Mouse (Mus musculus): ENCODE results near the gene Mib2. TPM values are rescaled to one million over a fixed set of nuclear protein-coding genes. Genes with fewer than 3 reads are reported as not detected.
A peak's percentile ranks its signal among the peaks of the same experiment; 100 is the strongest.

Mib2 gene
- 13.3 and 14.5 TPM in 2 replicates for polyA plus RNA-seq (2014; fragmentation: Nextera tagmentation; extraction: Ambion mirVana)

- WGBS = under 1% methylated on average over 73 of the region's 73 CpGs
- peaks cover 6% of the 10 kb centered on the region for H3K4me1 ChIP-seq (ENCODE audit: control insufficient read depth, insufficient read depth, low read length)
- DNase-seq (ENCODE audit: low spot score) (peak; percentile 98), ATAC-seq (ENCODE audit: insufficient read depth, low FRiP score, low TSS enrichment) (peak; percentile 98)
- peak within 1 kb of the TSS; percentile 61 for H3K9ac ChIP-seq (ENCODE audit: low read length)
- H3K4me2 ChIP-seq (ENCODE audit: low read depth) = peak within 1 kb of the TSS; percentile 90
- no peaks in the 10 kb centered on the region for H3K9me3 ChIP-seq (ENCODE audit: control insufficient read depth, low read length)
- H3K27me3 ChIP-seq (ENCODE audit: control insufficient read depth, insufficient read depth, low read length) = no peaks in the 10 kb centered on the region
- H3K36me3 ChIP-seq (ENCODE audit: control insufficient read depth, insufficient read depth, low read length) = no peaks in the 10 kb centered on the region
- H3K27ac ChIP-seq (ENCODE audit: low read depth, low read length) = no peak within 1 kb of the TSS
- H3K4me3 ChIP-seq (ENCODE audit: low read depth, low read length) = peak within 1 kb of the TSS; percentile 54
Measured at GRCm38 (mm10) chr4:155668689-155669597, at the start of gene Mib2. Gene Mib2, minus strand, starts transcription at chr4:155669198.

- no peak overlapping the region for H3K27ac ChIP-seq (ENCODE audit: low read depth, low read length)
- WGBS = 72% methylated on average over 6 of the region's 6 CpGs
- H3K36me3 ChIP-seq (ENCODE audit: control insufficient read depth, insufficient read depth, low read length) = peaks cover 5% of the 10 kb centered on the region; the same call in 1 of the 2 replicates
- DNase-seq (ENCODE audit: low spot score) (no peak), ATAC-seq (ENCODE audit: insufficient read depth, low FRiP score, low TSS enrichment) (no peak)
- H3K27me3 ChIP-seq (ENCODE audit: control insufficient read depth, insufficient read depth, low read length) = no peaks in the 10 kb centered on the region
- H3K9me3 ChIP-seq (ENCODE audit: control insufficient read depth, low read length) = no peaks in the 10 kb centered on the region
- no peak overlapping the region for H3K4me2 ChIP-seq (ENCODE audit: low read depth)
- no peak overlapping the region for H3K9ac ChIP-seq (ENCODE audit: low read length)
- H3K4me1 ChIP-seq (ENCODE audit: control insufficient read depth, insufficient read depth, low read length) = peaks cover 6% of the 10 kb centered on the region
- H3K4me3 ChIP-seq (ENCODE audit: low read depth, low read length) = no peak overlapping the region
Measured at GRCm38 (mm10) chr4:155710521-155711252, 41.7 kb upstream of the Mib2 start.

- Histone ChIP-seq H3K27ac (ENCODE audit: low read depth, low read length) (no peak overlapping the region), H3K9ac (ENCODE audit: low read length) (no peak overlapping the region), H3K4me1 (ENCODE audit: control insufficient read depth, insufficient read depth, low read length) (peaks cover 9% of the 10 kb centered on the region), H3K9me3 (ENCODE audit: control insufficient read depth, low read length) (no peaks in the 10 kb centered on the region), H3K4me3 (ENCODE audit: low read depth, low read length) (no peak overlapping the region), H3K27me3 (ENCODE audit: control insufficient read depth, insufficient read depth, low read length) (no peaks in the 10 kb centered on the region), H3K36me3 (ENCODE audit: control insufficient read depth, insufficient read depth, low read length) (no peaks in the 10 kb centered on the region), H3K4me2 (ENCODE audit: low read depth) (no peak overlapping the region)
- no peak for ATAC-seq (ENCODE audit: insufficient read depth, low FRiP score, low TSS enrichment)
- DNase-seq (ENCODE audit: low spot score) = no peak
Measured at GRCm38 (mm10) chr4:155708988-155709387, 40.0 kb upstream of the Mib2 start.

GRCm38 (mm10) chr4:155708582-155708981 lies 39.6 kb upstream of the Mib2 start:
- H3K4me2 ChIP-seq (ENCODE audit: low read depth) = no peak overlapping the region
- no peak overlapping the region for H3K9ac ChIP-seq (ENCODE audit: low read length)
- no peak overlapping the region for H3K4me3 ChIP-seq (ENCODE audit: low read depth, low read length)
- no peak overlapping the region for H3K27ac ChIP-seq (ENCODE audit: low read depth, low read length)
- ATAC-seq (ENCODE audit: insufficient read depth, low FRiP score, low TSS enrichment) = no peak
- peaks cover 9% of the 10 kb centered on the region for H3K4me1 ChIP-seq (ENCODE audit: control insufficient read depth, insufficient read depth, low read length)
- no peaks in the 10 kb centered on the region for H3K27me3 ChIP-seq (ENCODE audit: control insufficient read depth, insufficient read depth, low read length)
- 84% methylated on average over 2 of the region's 2 CpGs for WGBS
- no peaks in the 10 kb centered on the region for H3K36me3 ChIP-seq (ENCODE audit: control insufficient read depth, insufficient read depth, low read length)
- H3K9me3 ChIP-seq (ENCODE audit: control insufficient read depth, low read length) = no peaks in the 10 kb centered on the region
- no peak for DNase-seq (ENCODE audit: low spot score)

- 0% methylated on average over 19 of the region's 19 CpGs for WGBS
- Histone ChIP-seq H3K4me2 (ENCODE audit: low read depth) (peak overlapping the region; percentile 64), H3K9me3 (ENCODE audit: control insufficient read depth, low read length) (no peaks in the 10 kb centered on the region), H3K27me3 (ENCODE audit: control insufficient read depth, insufficient read depth, low read length) (no peaks in the 10 kb centered on the region), H3K9ac (ENCODE audit: low read length) (peak overlapping the region; percentile 71), H3K4me1 (ENCODE audit: control insufficient read depth, insufficient read depth, low read length) (peaks cover 9% of the 10 kb centered on the region), H3K27ac (ENCODE audit: low read depth, low read length) (peak overlapping the region; percentile 91), H3K36me3 (ENCODE audit: control insufficient read depth, insufficient read depth, low read length) (no peaks in the 10 kb centered on the region), H3K4me3 (ENCODE audit: low read depth, low read length) (peak overlapping the region; percentile 71)
- no peak for DNase-seq (ENCODE audit: low spot score)
- ATAC-seq (ENCODE audit: insufficient read depth, low FRiP score, low TSS enrichment) = no peak
Measured at GRCm38 (mm10) chr4:155705592-155705929, 36.6 kb upstream of the Mib2 start.

GRCm38 (mm10) chr4:155704721-155705591 lies 36.0 kb upstream of the Mib2 start, which contains the start of gene Ssu72:
Gene Ssu72, plus strand, starts transcription at chr4:155704800.
- under 1% methylated on average over 83 of the region's 83 CpGs for WGBS
- ATAC-seq (ENCODE audit: insufficient read depth, low FRiP score, low TSS enrichment) = peak; percentile 97

GRCm38 (mm10) chr4:155703425-155703929 lies 34.5 kb upstream of the Mib2 start:
- Histone ChIP-seq H3K9ac (ENCODE audit: low read length) (no peak overlapping the region), H3K4me3 (ENCODE audit: low read depth, low read length) (no peak overlapping the region), H3K27ac (ENCODE audit: low read depth, low read length) (no peak overlapping the region), H3K9me3 (ENCODE audit: control insufficient read depth, low read length) (no peaks in the 10 kb centered on the region), H3K4me2 (ENCODE audit: low read depth) (no peak overlapping the region), H3K4me1 (ENCODE audit: control insufficient read depth, insufficient read depth, low read length) (peaks cover 9% of the 10 kb centered on the region), H3K36me3 (ENCODE audit: control insufficient read depth, insufficient read depth, low read length) (no peaks in the 10 kb centered on the region), H3K27me3 (ENCODE audit: control insufficient read depth, insufficient read depth, low read length) (no peaks in the 10 kb centered on the region)
- 95% methylated on average over 4 of the region's 4 CpGs for WGBS
- no peak for ATAC-seq (ENCODE audit: insufficient read depth, low FRiP score, low TSS enrichment)
- no peak for DNase-seq (ENCODE audit: low spot score)

More at GRCm38 (mm10) chr4:155704721-155705591, 36.0 kb upstream of the Mib2 start, which contains the start of gene Ssu72:
- peak within 1 kb of the TSS; percentile 71 for H3K4me3 ChIP-seq (ENCODE audit: low read depth, low read length)
- no peaks in the 10 kb centered on the region for H3K36me3 ChIP-seq (ENCODE audit: control insufficient read depth, insufficient read depth, low read length)
- peak within 1 kb of the TSS; percentile 64 for H3K4me2 ChIP-seq (ENCODE audit: low read depth)
- peak within 1 kb of the TSS; percentile 91 for H3K27ac ChIP-seq (ENCODE audit: low read depth, low read length)
- peak; percentile 98 for DNase-seq (ENCODE audit: low spot score)
- peak within 1 kb of the TSS; percentile 71 for H3K9ac ChIP-seq (ENCODE audit: low read length)
- peaks cover 9% of the 10 kb centered on the region for H3K4me1 ChIP-seq (ENCODE audit: control insufficient read depth, insufficient read depth, low read length)
- no peaks in the 10 kb centered on the region for H3K27me3 ChIP-seq (ENCODE audit: control insufficient read depth, insufficient read depth, low read length)
- H3K9me3 ChIP-seq (ENCODE audit: control insufficient read depth, low read length) = no peaks in the 10 kb centered on the region

- Histone ChIP-seq H3K9me3 (ENCODE audit: control insufficient read depth, low read length) (no peaks in the 10 kb centered on the region), H3K27me3 (ENCODE audit: control insufficient read depth, insufficient read depth, low read length) (peaks cover 10% of the 10 kb centered on the region), H3K9ac (ENCODE audit: low read length) (no peak overlapping the region), H3K4me2 (ENCODE audit: low read depth) (no peak overlapping the region), H3K36me3 (ENCODE audit: control insufficient read depth, insufficient read depth, low read length) (no peaks in the 10 kb centered on the region), H3K27ac (ENCODE audit: low read depth, low read length) (no peak overlapping the region), H3K4me1 (ENCODE audit: control insufficient read depth, insufficient read depth, low read length) (peaks cover 2% of the 10 kb centered on the region; the same call in 1 of the 2 replicates), H3K4me3 (ENCODE audit: low read depth, low read length) (no peak overlapping the region)
- ATAC-seq (ENCODE audit: insufficient read depth, low FRiP score, low TSS enrichment) (no peak), DNase-seq (ENCODE audit: low spot score) (peak; percentile 18)
Measured at GRCm38 (mm10) chr4:155700425-155700824, 31.4 kb upstream of the Mib2 start.

All from neural tube, embryonic 11.5 days (tissue).